Mouse (Mus musculus) yolk sac, embryonic 10.5 days (tissue): Measurements from ENCODE around the gene Schip1.

ENCODE experiments used
- DNase-seq: peaks from one replicate; pipeline ENCODE4 v3.0.0-alpha.2; 2017; ENCODE audit warnings: low spot score

Gene Schip1

DNA sequence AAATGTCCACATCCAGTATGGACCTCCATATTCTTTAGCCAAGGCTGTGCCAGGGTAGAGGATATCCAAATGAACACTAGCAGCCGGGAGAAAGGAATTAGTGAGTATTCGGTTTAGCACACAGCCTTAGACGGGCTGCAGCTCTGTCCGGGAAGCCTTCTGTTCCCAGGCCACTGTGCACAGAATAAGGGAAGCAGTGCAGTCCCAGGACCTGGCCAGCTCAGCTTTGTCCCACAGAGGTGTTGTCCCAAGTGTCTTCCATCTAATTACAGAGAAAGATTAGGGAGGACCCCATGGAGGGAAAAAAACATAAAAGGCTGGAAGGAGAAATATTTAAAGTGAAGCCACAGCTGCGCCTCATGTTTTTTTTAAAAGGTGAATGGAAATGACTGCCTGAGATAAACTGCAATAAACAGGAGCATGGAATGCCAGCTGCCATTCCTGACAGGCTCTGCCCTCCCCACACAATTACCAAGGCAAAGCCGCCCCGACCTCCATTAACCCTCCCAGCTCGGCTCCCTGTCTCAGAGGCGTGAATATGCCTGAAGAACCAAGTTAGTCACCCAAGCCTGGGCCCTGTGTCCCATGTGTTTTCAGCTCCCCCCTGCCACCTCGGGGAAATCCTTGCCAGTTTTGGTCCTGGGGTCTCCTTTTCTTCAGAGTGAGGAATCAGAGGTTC is 523.1 kb downstream of the Schip1 start:
- no peak for DNase-seq

- no peak for DNase-seq
Measured at GRCm38 (mm10) chr3:68589220-68589840, 524.7 kb downstream of the Schip1 start.

- DNase-seq, result peak; percentile 53
Measured at GRCm38 (mm10) chr3:68590436-68590835, 525.8 kb downstream of the Schip1 start.

DNA sequence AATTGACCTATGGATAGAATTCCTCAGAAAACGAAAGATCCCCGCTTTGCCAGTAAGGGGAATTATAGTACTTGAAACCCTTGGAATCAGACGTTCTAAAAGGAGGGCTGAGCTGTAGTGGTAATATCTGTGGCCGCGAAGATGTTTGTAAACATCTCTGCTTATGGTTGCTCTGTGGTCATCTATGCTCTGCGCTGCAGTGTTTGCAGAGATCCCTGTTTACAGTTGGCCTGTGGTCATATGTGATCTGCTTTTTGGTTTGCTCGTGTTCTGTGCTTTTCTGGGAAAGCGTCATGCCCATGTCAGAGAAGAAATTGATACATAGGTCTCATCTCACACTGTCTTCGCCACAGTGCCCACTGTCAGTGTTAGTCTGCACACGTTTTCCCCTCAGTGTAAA is 528.0 kb downstream of the Schip1 start:
- DNase-seq, result no peak

GRCm38 (mm10) chr3:68593073-68593867 is 528.7 kb downstream of the Schip1 start:
- DNase-seq, result no peak

DNA sequence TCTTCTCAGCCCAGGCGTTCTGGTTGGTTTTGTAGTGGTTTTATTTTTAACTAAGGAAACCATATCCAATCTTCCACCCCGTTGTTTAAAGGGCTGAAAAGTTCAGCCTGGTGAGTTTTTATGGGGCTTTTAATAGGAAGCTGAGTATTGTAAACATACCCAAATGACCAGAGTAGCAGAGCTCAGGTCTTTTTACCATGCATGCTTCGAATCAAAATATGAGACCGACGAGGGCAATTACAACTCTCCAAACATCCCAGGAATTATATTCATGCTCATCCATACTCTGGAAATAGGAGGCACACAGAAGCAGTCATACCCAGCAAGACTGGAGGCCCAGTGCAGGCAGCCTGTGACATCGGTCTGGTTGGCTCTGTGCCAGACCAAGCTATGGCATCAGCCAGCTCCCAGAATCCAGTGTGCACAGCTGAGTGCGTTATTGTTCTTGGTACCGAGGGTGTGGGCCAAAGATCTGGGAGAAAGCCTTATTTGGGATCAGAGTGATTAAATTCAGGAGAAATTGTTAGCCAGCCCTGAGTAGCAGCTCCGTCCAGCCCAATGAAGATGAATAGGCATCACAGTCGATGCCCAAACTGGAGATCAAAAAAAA is 530.8 kb downstream of the Schip1 start:
- DNase-seq, result no peak

GRCm38 (mm10) chr3:68596938-68597337 is 532.3 kb downstream of the Schip1 start:
- DNase-seq, result no peak

- DNase-seq, result no peak
Measured at GRCm38 (mm10) chr3:68602891-68603290, 538.3 kb downstream of the Schip1 start.

DNA sequence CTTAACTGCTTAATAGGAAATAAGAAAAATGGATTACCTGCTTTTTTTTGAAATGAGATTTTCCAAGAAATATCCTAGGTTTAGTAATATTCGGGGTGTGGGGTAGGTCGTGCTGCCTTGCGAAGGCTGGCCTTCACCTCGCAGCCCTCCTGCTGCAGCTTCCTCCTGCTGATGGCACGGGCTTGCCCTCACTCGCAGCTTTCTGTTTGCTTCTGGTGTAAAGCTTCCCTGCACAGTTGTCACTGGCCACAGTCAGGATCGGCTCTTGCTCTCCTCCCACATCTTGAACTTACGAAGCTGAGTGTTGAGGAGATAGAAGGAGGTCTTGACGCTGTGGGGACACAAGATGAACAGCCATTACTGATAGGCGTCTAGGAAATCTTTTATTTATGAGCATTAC is 539.9 kb downstream of the Schip1 start:
- no peak for DNase-seq

DNA sequence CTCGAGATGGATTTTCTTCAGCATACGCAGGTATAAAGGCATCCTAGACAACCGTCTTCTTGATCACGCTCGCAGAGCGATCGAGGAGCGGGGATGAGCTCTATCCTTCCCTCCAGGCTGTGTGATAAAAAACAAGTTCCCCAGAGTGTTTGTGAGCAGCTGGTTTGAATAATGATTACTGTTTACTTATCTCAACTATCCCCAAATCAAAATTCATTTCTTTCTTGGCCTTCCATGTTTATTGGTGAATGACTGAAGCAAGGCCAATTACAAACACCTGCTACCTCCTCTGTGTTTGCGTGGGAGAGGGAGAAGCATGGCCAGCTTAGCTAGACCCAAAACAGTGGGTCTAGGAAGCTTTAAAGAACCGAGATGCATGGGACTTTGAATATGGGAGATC is 540.4 kb downstream of the Schip1 start:
- DNase-seq, result no peak

GRCm38 (mm10) chr3:68605942-68606603 is 541.5 kb downstream of the Schip1 start:
- DNase-seq, result no peak

- DNase-seq, result no peak
Measured at GRCm38 (mm10) chr3:68606730-68607129, 542.1 kb downstream of the Schip1 start.

GRCm38 (mm10) chr3:68607336-68607735 is 542.7 kb downstream of the Schip1 start:
- DNase-seq, result no peak

GRCm38 (mm10) chr3:68608848-68609497 is 544.4 kb downstream of the Schip1 start:
- DNase-seq, result no peak

- no peak for DNase-seq
Measured at GRCm38 (mm10) chr3:68610011-68610410, 545.4 kb downstream of the Schip1 start.

DNA sequence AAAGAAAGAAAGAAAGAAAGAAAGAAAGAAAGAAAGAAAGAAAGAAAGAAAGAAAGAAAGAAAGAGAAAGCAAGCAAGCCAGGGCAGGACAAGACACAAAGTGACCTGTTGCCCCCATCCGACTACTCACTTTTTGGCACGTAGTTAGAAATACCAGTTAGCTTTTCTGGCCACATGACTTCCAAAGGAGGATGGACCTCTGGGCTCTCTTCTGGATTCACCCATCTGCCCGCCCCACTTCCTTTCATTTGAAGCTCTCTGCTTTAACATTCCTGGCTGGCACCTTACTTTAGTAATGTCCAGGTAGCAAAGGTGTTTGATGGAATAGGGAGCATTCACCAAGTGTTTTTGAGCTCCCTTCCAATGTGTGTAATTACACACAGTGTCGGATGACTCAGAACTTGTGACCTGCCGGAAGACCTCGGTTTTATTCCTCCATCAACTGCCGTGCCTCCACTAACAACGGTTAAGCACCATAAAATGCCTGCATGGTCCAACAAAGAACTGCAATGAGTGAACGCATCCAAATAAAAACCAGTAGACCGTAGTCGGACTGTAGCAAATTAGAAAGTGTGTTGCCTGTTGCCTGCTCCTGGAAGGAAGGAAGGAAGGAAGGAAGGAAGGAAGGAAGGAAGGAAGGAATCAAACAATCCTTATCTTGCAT is 546.1 kb downstream of the Schip1 start:
- no peak for DNase-seq

- DNase-seq, result no peak
Measured at GRCm38 (mm10) chr3:68615042-68615810, 550.6 kb downstream of the Schip1 start.

DNA sequence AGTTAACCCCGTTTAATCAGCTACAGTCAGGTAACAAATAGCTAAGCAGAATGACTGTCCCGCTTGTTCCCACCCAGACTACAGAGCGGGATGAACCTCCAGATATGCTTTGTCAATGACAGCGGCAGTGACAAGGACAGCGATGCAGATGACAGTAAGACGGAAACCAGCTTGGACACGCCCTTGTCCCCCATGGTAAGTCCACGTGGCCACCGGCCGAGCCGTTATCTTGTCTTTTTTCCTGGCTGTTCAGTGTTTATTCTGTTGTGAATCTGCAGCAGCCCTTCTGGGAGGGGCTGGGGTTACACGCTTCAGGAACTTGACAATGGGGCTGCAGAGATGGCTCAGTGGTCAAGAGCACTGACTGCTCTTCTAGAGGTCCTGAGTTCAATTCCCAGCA is 551.8 kb downstream of the Schip1 start:
- no peak for DNase-seq

DNA sequence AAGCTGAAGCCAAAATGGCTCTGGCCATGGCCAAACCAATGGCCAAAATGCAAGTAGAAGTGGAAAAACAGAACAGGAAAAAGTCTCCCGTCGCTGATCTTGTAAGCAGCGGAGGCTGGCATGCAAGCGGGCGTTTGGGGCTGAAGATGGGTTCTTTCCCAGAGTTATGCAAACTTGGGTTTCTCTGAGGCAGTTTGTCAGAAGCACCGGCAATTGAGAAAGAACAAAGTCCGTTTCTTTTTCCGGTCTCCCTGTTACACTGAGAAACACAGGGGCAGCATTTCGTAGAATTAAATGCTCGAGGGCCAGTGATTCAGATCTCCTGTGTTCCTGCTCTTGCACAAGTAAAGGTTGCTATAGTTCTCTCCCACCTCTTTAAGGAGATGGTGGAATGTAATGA is 553.1 kb downstream of the Schip1 start:
- DNase-seq, result peak; percentile 39

DNA sequence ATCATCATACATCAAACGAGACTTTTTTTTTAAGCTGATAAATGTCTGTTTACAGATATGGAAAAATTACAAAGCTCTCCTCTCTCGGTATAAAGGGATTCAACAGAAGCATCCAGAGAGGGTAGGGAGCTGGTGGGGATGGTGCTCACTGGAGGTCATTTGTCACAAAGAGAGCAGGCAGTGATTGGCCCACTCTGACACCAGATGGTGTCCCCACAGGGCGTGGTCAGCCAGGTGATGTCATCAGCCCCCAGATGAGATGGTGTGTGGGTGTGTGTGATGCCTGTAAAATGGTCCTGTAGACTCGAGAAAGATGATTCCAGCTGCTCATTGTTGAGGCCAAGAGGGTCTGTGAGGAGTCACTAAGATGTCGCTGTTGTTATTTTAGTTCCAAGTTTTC is 554.5 kb downstream of the Schip1 start:
- no peak for DNase-seq
